Comparison of ENCODE assay signal across 9 mouse cellular contexts in the genomic region with DNA sequence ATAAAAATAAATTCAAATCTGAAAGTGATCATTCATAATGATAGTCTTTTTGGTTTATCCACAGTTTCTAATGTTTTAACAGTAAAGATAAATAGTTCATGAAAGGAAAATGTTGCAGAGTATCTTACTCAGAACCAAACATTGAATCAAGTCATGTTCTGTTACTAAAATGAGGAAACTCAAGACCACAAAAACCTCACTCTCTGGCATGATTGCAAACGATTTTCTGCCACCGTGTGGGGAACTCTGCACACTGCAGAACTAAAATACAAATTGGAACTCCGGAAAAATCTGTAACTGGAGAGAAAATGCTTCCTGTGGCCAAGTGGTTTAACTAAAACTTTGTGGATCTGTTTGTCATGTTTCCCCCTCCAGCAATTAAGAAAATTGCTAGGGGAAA. TPM values are rescaled to one million over a fixed set of nuclear protein-coding genes. Genes with fewer than 3 reads are reported as not detected.
DNase-seq lines count a peak whose midpoint lies in the region; ATAC-seq and TF ChIP-seq lines count a peak whose summit lies in the region.
"Had no signal": no experiment of that assay in that cellular context is flagged by ENCODE, and none has a peak within 500 bp of the region (broad histone marks: within the 10 kb centered on the region; RNA-seq: fewer than 3 reads in every experiment).

No protein-coding gene starts in this region.

- no peaks in the 10 kb centered on the region for H3K9me3 ChIP-seq in forebrain, postnatal 0 days (ENCODE audit: low read length)
- no peaks in the 10 kb centered on the region for H3K9me3 ChIP-seq in forebrain, embryonic 15.5 days
- H3K9me3 ChIP-seq: limb, embryonic 13.5 days had no signal

- no peak overlapping the region for H3K4me3 ChIP-seq in forebrain, postnatal 0 days (ENCODE audit: low read depth, low read length)
- no peak overlapping the region for H3K4me3 ChIP-seq in forebrain, embryonic 15.5 days
- no peak overlapping the region for H3K4me3 ChIP-seq in cerebellum, adult 2 months (replicated peaks; ENCODE audit: insufficient read depth, low read depth, low read length)
- H3K4me3 ChIP-seq: limb, embryonic 13.5 days had no signal

- TF ChIP-seq POLR2A in cerebellum, adult 2 months (IDR thresholded peaks at IDR 0.05; ENCODE audit: borderline replicate concordance, insufficient read depth, low read length): no peak

- no peak overlapping the region for H3K4me2 ChIP-seq in forebrain, postnatal 0 days (ENCODE audit: low read depth)
- no peak overlapping the region for H3K4me2 ChIP-seq in forebrain, embryonic 15.5 days (replicated peaks)
- H3K4me2 ChIP-seq: limb, embryonic 13.5 days had no signal

- peaks cover 8% of the 10 kb centered on the region; the same call in 1 of the 2 replicates for H3K4me1 ChIP-seq in forebrain, postnatal 0 days (ENCODE audit: insufficient read depth)
- peaks cover 23% of the 10 kb centered on the region for H3K4me1 ChIP-seq in forebrain, embryonic 15.5 days
- H3K4me1 ChIP-seq in cerebellum, adult 2 months (ENCODE audit: control insufficient read depth, insufficient read depth, low read length): no peaks in the 10 kb centered on the region

- H3K36me3 ChIP-seq in forebrain, postnatal 0 days (ENCODE audit: insufficient read depth): peaks cover 5% of the 10 kb centered on the region
- H3K36me3 ChIP-seq in forebrain, embryonic 15.5 days: no peaks in the 10 kb centered on the region
- no peaks in the 10 kb centered on the region for H3K36me3 ChIP-seq in splenic B cell, adult 2 months (ENCODE audit: control insufficient read depth, insufficient read depth, low read length, poor library complexity, severe bottlenecking)

- H3K27me3 ChIP-seq in forebrain, postnatal 0 days (ENCODE audit: insufficient read depth, low read length): no peaks in the 10 kb centered on the region
- H3K27me3 ChIP-seq in forebrain, embryonic 15.5 days: no peaks in the 10 kb centered on the region
- H3K27me3 ChIP-seq in cerebellum, adult 2 months (ENCODE audit: control insufficient read depth, insufficient read depth, low read length): no peaks in the 10 kb centered on the region
- H3K27me3 ChIP-seq in splenic B cell, adult 2 months (ENCODE audit: control insufficient read depth, insufficient read depth, low read length, poor library complexity, severe bottlenecking): no peaks in the 10 kb centered on the region
- H3K27me3 ChIP-seq: limb, embryonic 13.5 days had no signal

- under 1% methylated on average over 3 of the region's 3 CpGs for WGBS in forebrain, postnatal 0 days
- WGBS in forebrain, embryonic 15.5 days: 1% methylated on average over 3 of the region's 3 CpGs
- 0% methylated on average over 3 of the region's 3 CpGs for WGBS in cerebellum, adult 2 months

- peak; percentile 87 for DNase-seq in forebrain, postnatal 0 days
- peak; percentile 39 to 72 for DNase-seq in CD8-positive naive resting alpha-beta T cell, adult 2 months (ENCODE audit: low read depth in 2 of 2, low spot score in 2 of 2)
- peak; percentile 28 to 37 for DNase-seq in cerebellum, adult 2 months
- peak; percentile 16 for DNase-seq in gastrocnemius, postnatal 25 days
- peak; percentile 24 to 65 for DNase-seq in layer of hippocampus, adult 8-10 months (ENCODE audit: low spot score in 2 of 2)
- peak; percentile 82 for DNase-seq in splenic B cell, adult 2 months (ENCODE audit: low read depth, low spot score)

- no peak overlapping the region for H3K27ac ChIP-seq in forebrain, postnatal 0 days (ENCODE audit: low read depth, low read length)
- H3K27ac ChIP-seq in forebrain, embryonic 15.5 days (replicated peaks): no peak overlapping the region
- no peak overlapping the region for H3K27ac ChIP-seq in cerebellum, adult 2 months (ENCODE audit: insufficient read depth, low read length)
- H3K27ac ChIP-seq: limb, embryonic 13.5 days had no signal

- no peak overlapping the region for H3K9ac ChIP-seq in forebrain, postnatal 0 days
- H3K9ac ChIP-seq in forebrain, embryonic 15.5 days (replicated peaks): no peak overlapping the region
- H3K9ac ChIP-seq: limb, embryonic 13.5 days had no signal

- ATAC-seq in forebrain, postnatal 0 days: no peak
- no peak for ATAC-seq in forebrain, embryonic 15.5 days (replicated peaks)
- ATAC-seq in megakaryocyte, adult 5-6 weeks (ENCODE audit: poor library complexity, severe bottlenecking): peak; percentile 71

- TF ChIP-seq CTCF in forebrain, postnatal 0 days (IDR thresholded peaks at IDR 0.05; ENCODE audit: low read depth): peak; percentile 81
- peak; percentile 36; the same call in 1 of the 2 replicates for TF ChIP-seq CTCF in cerebellum, adult 2 months (IDR thresholded peaks at IDR 0.05; ENCODE audit: borderline replicate concordance, insufficient read depth, low read depth, low read length)

RNA-seq across cellular contexts. Expression of a gene that starts 1.7 kb away (rescaled TPM):
- total RNA-seq in forebrain, postnatal 0 days (2014; rRNA removed): 69.4 and 75.0 TPM in 2 replicates
- 48.5 and 53.2 TPM in 2 replicates for polyA plus RNA-seq in forebrain, postnatal 0 days (2015; fragmentation: Nextera tagmentation; extraction: Ambion mirVana)
- polyA plus RNA-seq in forebrain, embryonic 15.5 days (2015; fragmentation: Nextera tagmentation; extraction: Ambion mirVana): 104 and 105 TPM in 2 replicates
- 43.7 and 46.1 TPM in 2 replicates for polyA plus RNA-seq in cerebellum, adult 2 months (2012; rRNA removed)
- total RNA-seq in gastrocnemius, postnatal 25 days (2021): 10 to 100 TPM; 73.6 to 76.0 TPM
- total RNA-seq in layer of hippocampus, adult 8-10 months (2022): 10 to 100 TPM; 35.7 to 50.2 (median 43.4) TPM
- 123 and 131 TPM in 2 replicates for total RNA-seq in megakaryocyte, adult 5-6 weeks (2015)
- 196 and 207 TPM in 2 replicates for total RNA-seq in megakaryocyte, adult 5-6 weeks (2017)

RNA-seq across cellular contexts. Expression of a gene that starts 24.8 kb away (rescaled TPM):
- 139 and 206 TPM in 2 replicates for total RNA-seq in forebrain, postnatal 0 days (2014; rRNA removed)
- polyA plus RNA-seq in forebrain, postnatal 0 days (2015; fragmentation: Nextera tagmentation; extraction: Ambion mirVana): 257 and 317 TPM in 2 replicates
- polyA plus RNA-seq in forebrain, embryonic 15.5 days (2015; fragmentation: Nextera tagmentation; extraction: Ambion mirVana): 208 and 210 TPM in 2 replicates
- 89.4 and 96.4 TPM in 2 replicates for polyA plus RNA-seq in cerebellum, adult 2 months (2012; rRNA removed)
- total RNA-seq in gastrocnemius, postnatal 25 days (2021): 10 to 100 TPM; 49.2 to 49.9 TPM
- 10 to 100 TPM; 52.8 to 59.9 (median 54.6) TPM for total RNA-seq in layer of hippocampus, adult 8-10 months (2022)
- total RNA-seq in megakaryocyte, adult 5-6 weeks (2015): 117 and 126 TPM in 2 replicates
- total RNA-seq in megakaryocyte, adult 5-6 weeks (2017): 121 and 130 TPM in 2 replicates

RNA-seq across cellular contexts. Expression of a gene that starts 50.3 kb away (rescaled TPM):
- total RNA-seq in forebrain, postnatal 0 days (2014; rRNA removed): not detected in 2 replicates
- polyA plus RNA-seq in forebrain, postnatal 0 days (2015; fragmentation: Nextera tagmentation; extraction: Ambion mirVana): not detected in 2 replicates
- polyA plus RNA-seq in forebrain, embryonic 15.5 days (2015; fragmentation: Nextera tagmentation; extraction: Ambion mirVana): not detected in 2 replicates
- not detected in 2 replicates for polyA plus RNA-seq in cerebellum, adult 2 months (2012; rRNA removed)
- total RNA-seq in gastrocnemius, postnatal 25 days (2021): not detected
- total RNA-seq in layer of hippocampus, adult 8-10 months (2022): not detected
- total RNA-seq in megakaryocyte, adult 5-6 weeks (2015): not detected in 2 replicates
- not detected in 2 replicates for total RNA-seq in megakaryocyte, adult 5-6 weeks (2017)

Comparison
In these comparisons a context has a peak if more than half of its experiments do, and no peak if none do; other contexts are left out.
1. DNase-seq: peak in every context shown above with its lines; median percentile 87 in forebrain, postnatal 0 days; 82 in splenic B cell, adult 2 months; 56 in CD8-positive naive resting alpha-beta T cell, adult 2 months; 44 in layer of hippocampus, adult 8-10 months; 32 in cerebellum, adult 2 months; 16 in gastrocnemius, postnatal 25 days.